Mouse (Mus musculus) liver, embryonic 14.5 days (tissue): ENCODE data around the gene Gpr31b. TPM values are rescaled to one million over a fixed set of nuclear protein-coding genes. Genes with fewer than 3 reads are reported as not detected.
"Not testable (repeated sequence)": the region's sequence is repeated elsewhere in the genome, so short reads cannot be mapped to it uniquely, and the experiment has no call there.

Experiments
- ATAC-seq: fragments of 200-750 bp; cut with Nextera tagmentation; 2 replicates; pipeline ENCODE4 v1.8.0; 2017; ENCODE audit warnings: moderate number of reproducible peaks, mild to moderate bottlenecking, moderate library complexity; ENCODE audit not compliant: insufficient read depth
- DNase-seq, 3 experiments: peaks; one replicate each; pipeline ENCODE4 v3.0.0-alpha.2; 2012 to 2013; ENCODE audit warnings: low read depth in 3 of 3, low spot score in 3 of 3
- H3K27ac ChIP-seq: fragments of 300-500 bp; sonication (generic); 2 replicates; pipeline ENCODE4 v1.5.1; 2014; ENCODE audit warnings: moderate library complexity, mild to moderate bottlenecking, control low read depth, inconsistent platforms
- H3K27me3 ChIP-seq: fragments of 300-500 bp; sonication (generic); 2 replicates; pipeline ENCODE4 v1.6.1; 2014; ENCODE audit warnings: mild to moderate bottlenecking, low read length, moderate library complexity; ENCODE audit not compliant: control insufficient read depth, insufficient read depth
- H3K36me3 ChIP-seq: fragments of 300-500 bp; sonication (generic); replicated peaks from 2 replicates; pipeline ENCODE4 v1.6.1; 2014; ENCODE audit warnings: low read depth; ENCODE audit not compliant: control insufficient read depth, insufficient read depth
- H3K4me1 ChIP-seq, 2 experiments: fragments of 200-500 bp in 1 of 2; fragments of 300-500 bp in 1 of 2; sonication (generic) in 1 of 2; replicated peaks; 2 replicates each; pipeline ENCODE4 v1.6.1; 2012 to 2014; ENCODE audit warnings: antibody characterized with exemption in 1 of 2, inconsistent platforms in 1 of 2, low read length in 1 of 2; ENCODE audit not compliant: control insufficient read depth in 2 of 2, insufficient read depth in 2 of 2
- H3K4me2 ChIP-seq: fragments of 300-500 bp; sonication (generic); 2 replicates; pipeline ENCODE4 v1.6.1; 2014; ENCODE audit warnings: low read depth, mild to moderate bottlenecking, control low read depth, moderate library complexity
- H3K4me3 ChIP-seq, 2 experiments: fragments of 200-500 bp in 1 of 2; fragments of 300-500 bp in 1 of 2; sonication (generic) in 1 of 2; 2 replicates each; pipeline ENCODE4 v1.5.1; 2012 to 2014; ENCODE audit warnings: low read depth in 2 of 2, low read length in 2 of 2, mild to moderate bottlenecking in 2 of 2, control low read depth in 1 of 2, inconsistent platforms in 1 of 2, moderate library complexity in 1 of 2; ENCODE audit not compliant: insufficient read depth in 1 of 2
- H3K9ac ChIP-seq: fragments of 300-500 bp; sonication (generic); replicated peaks from 2 replicates; pipeline ENCODE4 v1.6.1; 2014; ENCODE audit warnings: mild to moderate bottlenecking, control low read depth, moderate library complexity
- H3K9me3 ChIP-seq: fragments of 300-500 bp; sonication (generic); 2 replicates; pipeline ENCODE4 v1.6.1; 2016; ENCODE audit warnings: low read length, mixed read lengths; ENCODE audit not compliant: control insufficient read depth
- CTCF ChIP-seq: IDR thresholded peaks from 2 replicates; pipeline ENCODE4 v1.5.1; 2016; ENCODE audit warnings: antibody characterized with exemption, low read depth, control low read depth
- EP300 ChIP-seq: IDR thresholded peaks from 2 replicates; pipeline ENCODE4 v1.6.1; 2016; ENCODE audit warnings: antibody characterized with exemption, low read depth
- WGBS: fragments of 180-500 bp; shearing (Covaris S2); extraction: QIAGEN DNeasy Blood & Tissue Kit; methylation state at CpG from one replicate; pipeline ENCODE4 v1.1.7; 2014; ENCODE audit not compliant: insufficient replicate concordance; 5-methylcytosine and 5-hydroxymethylcytosine counted together
- polyA plus RNA-seq, 2 experiments: library from polyadenylated mRNA; depleted of rRNA in 1 of 2; stranded (reverse) in 1 of 2; unstranded in 1 of 2; fragments of >200 nt; fragmentation: Nextera tagmentation in 1 of 2; extraction: Ambion mirVana in 1 of 2; gene quantifications; 2 replicates each; pipeline versions ENCODE4 v1.2.1 to v1.2.3; 2012 to 2014

Gene Gpr31b
- polyA plus RNA-seq, 2 experiments = 0.11 TPM; not detected in 1

DNA sequence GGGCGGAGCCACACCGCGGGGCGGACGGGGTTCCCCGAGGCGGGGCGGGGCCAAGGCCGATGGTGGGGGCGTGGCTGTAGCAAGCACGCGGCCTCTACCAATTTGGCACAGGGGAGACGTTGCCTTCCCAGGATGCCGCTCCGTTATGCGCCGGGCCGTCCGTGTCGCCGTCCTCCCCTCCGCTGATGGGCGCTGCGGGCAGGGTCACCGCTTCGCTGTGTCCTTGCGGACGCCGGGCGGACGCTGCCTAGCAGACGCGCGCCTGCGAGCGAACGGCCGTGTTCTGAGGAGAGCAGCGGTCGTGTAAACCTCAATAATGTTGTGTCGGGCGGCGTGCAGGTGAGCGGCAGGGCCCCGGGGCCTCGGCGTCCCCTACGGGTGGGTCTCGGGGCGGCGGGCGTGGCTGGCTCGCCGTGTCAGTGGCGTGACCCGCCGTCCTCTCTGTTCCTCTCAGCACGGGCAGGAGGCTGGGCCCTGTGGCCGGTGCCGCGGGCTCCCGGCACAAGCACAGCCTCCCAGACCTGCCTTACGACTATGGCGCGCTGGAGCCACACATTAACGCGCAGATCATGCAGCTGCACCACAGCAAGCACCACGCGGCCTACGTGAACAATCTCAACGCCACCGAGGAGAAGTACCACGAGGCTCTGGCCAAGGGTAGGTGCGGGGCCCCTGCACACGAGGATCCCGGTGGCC lies 44.2 kb downstream of the Gpr31b start:
- no peaks in the 10 kb centered on the region for H3K9me3 ChIP-seq
- peak overlapping the region; percentile 80 for H3K27ac ChIP-seq
- peak overlapping the region; percentile 68 to 85 for H3K4me3 ChIP-seq
- DNase-seq = peak; percentile 89 to 93 (median 91)
- WGBS = under 1% methylated on average over 72 of the region's 76 CpGs
- peak overlapping the region; percentile 81 for H3K9ac ChIP-seq
- TF ChIP-seq EP300 (no peak), CTCF (peak; percentile 15)
- H3K36me3 ChIP-seq = peaks cover 18% of the 10 kb centered on the region
- H3K4me2 ChIP-seq = peak overlapping the region; percentile 79
- peaks cover 10 to 16% of the 10 kb centered on the region in 2 experiments for H3K4me1 ChIP-seq
- no peaks in the 10 kb centered on the region for H3K27me3 ChIP-seq
- ATAC-seq = peak; percentile 98

DNA sequence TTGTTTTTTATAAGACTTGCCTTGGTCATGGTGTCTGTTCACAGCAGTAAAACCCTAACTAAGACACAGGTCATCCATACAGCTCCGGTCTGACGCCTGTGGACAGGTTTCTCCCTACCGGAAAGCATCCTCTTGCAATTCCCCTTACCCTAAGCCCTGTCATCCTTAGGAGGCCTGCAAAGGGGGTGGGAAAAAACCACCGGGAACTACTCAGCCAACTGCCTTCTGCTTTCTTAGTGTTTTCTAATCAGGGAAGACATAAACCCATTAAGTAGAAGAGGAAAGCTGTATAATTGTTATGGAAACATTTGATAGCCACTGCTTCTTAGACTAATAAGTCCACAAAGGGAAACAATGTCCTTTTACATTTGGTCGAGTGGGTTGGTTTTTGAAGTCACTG lies 45.1 kb downstream of the Gpr31b start:
- Histone ChIP-seq H3K9me3 (no peaks in the 10 kb centered on the region), H3K4me1 (peaks cover 10 to 16% of the 10 kb centered on the region in 2 experiments), H3K4me3 (peak overlapping the region in 1 of 2 experiments; percentile 85; a peak in 1 of 4 replicates), H3K27me3 (no peaks in the 10 kb centered on the region), H3K9ac (no peak overlapping the region; the same call in 1 of the 2 replicates), H3K4me2 (peak overlapping the region; percentile 79), H3K27ac (no peak overlapping the region), H3K36me3 (peaks cover 11% of the 10 kb centered on the region)
- no peak for TF ChIP-seq CTCF
- TF ChIP-seq EP300 = no peak
- WGBS = 57% methylated on average over 5 of the region's 5 CpGs
- ATAC-seq (no peak), DNase-seq (no peak)

DNA sequence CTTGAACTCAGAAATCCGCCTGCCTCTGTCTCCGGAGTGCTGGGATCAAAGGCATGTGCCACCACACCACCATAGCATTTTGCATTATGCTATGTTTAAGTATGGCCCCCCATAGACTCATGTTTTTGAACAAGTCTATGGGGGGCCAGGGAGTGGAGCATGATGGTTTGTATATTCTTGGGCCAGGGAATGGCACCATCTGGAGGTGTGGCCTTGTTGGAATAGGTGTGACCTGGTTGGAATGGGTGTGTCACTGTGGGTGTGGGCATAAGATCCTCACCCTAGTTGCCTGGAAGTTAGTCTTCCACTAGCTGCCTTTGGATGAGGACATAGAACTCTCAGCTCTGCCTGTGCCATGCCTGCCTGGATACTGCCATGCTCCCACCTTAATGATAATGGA lies 45.5 kb downstream of the Gpr31b start, which contains the start of gene Sod2:
Gene Sod2, plus strand, starts transcription at position 301 of the 400 bp plus-strand sequence.
- not testable (repeated sequence) for H3K9me3 ChIP-seq, H3K27ac ChIP-seq, ATAC-seq, H3K36me3 ChIP-seq, DNase-seq, H3K27me3 ChIP-seq
- WGBS = 98% methylated on average over 2 of the region's 2 CpGs
- Histone ChIP-seq H3K9ac (peak within 1 kb of the TSS; percentile 51), H3K4me3 (peak within 1 kb of the TSS; percentile 31 to 85; a peak in 3 of 4 replicates), H3K4me1 (peaks cover 10 to 16% of the 10 kb centered on the region in 2 experiments), H3K4me2 (peak within 1 kb of the TSS; percentile 79)

DNA sequence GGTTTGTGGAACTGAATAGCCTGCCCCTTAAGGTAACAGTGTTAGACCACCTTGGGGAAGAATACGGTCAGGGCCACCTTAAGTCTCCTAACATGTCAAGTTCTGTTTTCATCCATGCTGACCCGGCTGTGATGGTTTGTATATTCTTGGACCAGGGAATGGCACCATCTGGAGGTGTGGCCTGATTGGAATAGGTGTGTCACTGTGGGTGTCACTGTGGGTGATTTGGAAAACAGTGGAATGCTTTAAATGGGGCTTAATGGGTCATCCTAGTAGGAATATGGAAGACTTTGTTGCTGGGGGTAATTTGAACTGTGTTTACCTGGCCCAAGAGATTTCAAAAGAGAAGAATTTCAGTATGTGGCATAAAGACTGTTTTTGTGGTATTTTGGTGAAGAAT lies 47.7 kb downstream of the Gpr31b start:
- not testable (repeated sequence) for H3K27me3 ChIP-seq, ATAC-seq, H3K36me3 ChIP-seq, H3K9ac ChIP-seq, H3K4me2 ChIP-seq, DNase-seq, H3K4me3 ChIP-seq, H3K27ac ChIP-seq, H3K9me3 ChIP-seq
- 65% methylated on average over 2 of the region's 2 CpGs for WGBS
- H3K4me1 ChIP-seq = peaks cover 10 to 16% of the 10 kb centered on the region in 2 experiments

DNA sequence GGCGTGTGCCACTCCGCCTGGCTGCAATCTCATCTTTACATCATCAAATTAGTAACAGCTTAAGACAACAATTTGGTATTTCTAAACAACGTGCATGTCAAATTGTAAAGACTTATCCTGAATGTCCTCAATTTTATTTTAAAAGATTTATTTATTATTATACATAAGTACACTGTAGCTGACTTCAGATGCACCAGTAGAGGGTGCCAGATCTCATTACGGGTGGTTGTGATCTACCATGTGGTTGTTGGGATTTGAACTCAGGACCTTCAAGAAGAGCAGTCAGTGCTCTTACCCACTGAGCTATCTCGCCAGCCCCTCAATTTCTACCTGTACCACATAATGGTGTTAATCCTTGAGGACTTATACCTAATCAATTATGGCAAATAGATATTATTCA lies 49.9 kb downstream of the Gpr31b start:
- not testable (repeated sequence) for H3K27ac ChIP-seq, H3K9me3 ChIP-seq, H3K9ac ChIP-seq, H3K36me3 ChIP-seq, DNase-seq, H3K4me2 ChIP-seq, ATAC-seq, H3K4me1 ChIP-seq, H3K27me3 ChIP-seq, H3K4me3 ChIP-seq
- 0 out of 2 replicates have a peak, but pooled peaks have one; percentile 19 for TF ChIP-seq CTCF
- 74% methylated on average over 5 of the region's 5 CpGs for WGBS

Other genes starting within 250 kb of the Gpr31b start
- 0.08 and 0.16 TPM in 2 replicates for gene Mas1, start 184.2 kb downstream of the Gpr31b start, polyA plus RNA-seq (2012; rRNA removed)
- gene Mas1, start 184.2 kb downstream of the Gpr31b start, polyA plus RNA-seq (2014; fragmentation: Nextera tagmentation; extraction: Ambion mirVana) = not detected in 2 replicates
- gene Mrgprh, start 176.3 kb downstream of the Gpr31b start, polyA plus RNA-seq (2012; rRNA removed) = not detected in 2 replicates
- not detected in 2 replicates for gene Mrgprh, start 176.3 kb downstream of the Gpr31b start, polyA plus RNA-seq (2014; fragmentation: Nextera tagmentation; extraction: Ambion mirVana)
- 0.38 and 0.44 TPM in 2 replicates for gene Pnldc1, start 142.1 kb downstream of the Gpr31b start, polyA plus RNA-seq (2012; rRNA removed)
- 0.15 and 0.50 TPM in 2 replicates for gene Pnldc1, start 142.1 kb downstream of the Gpr31b start, polyA plus RNA-seq (2014; fragmentation: Nextera tagmentation; extraction: Ambion mirVana)
- gene Tcp1, start 136.6 kb downstream of the Gpr31b start, polyA plus RNA-seq (2012; rRNA removed) = 68.1 and 110 TPM in 2 replicates
- 249 and 251 TPM in 2 replicates for gene Tcp1, start 136.6 kb downstream of the Gpr31b start, polyA plus RNA-seq (2014; fragmentation: Nextera tagmentation; extraction: Ambion mirVana)
- gene Mrpl18, start 136.0 kb downstream of the Gpr31b start, polyA plus RNA-seq (2012; rRNA removed) = 45.5 and 55.4 TPM in 2 replicates
- 107 and 111 TPM in 2 replicates for gene Mrpl18, start 136.0 kb downstream of the Gpr31b start, polyA plus RNA-seq (2014; fragmentation: Nextera tagmentation; extraction: Ambion mirVana)
- 2.8 and 3.9 TPM in 2 replicates for gene Acat3, start 111.7 kb downstream of the Gpr31b start, polyA plus RNA-seq (2012; rRNA removed)
- 3.9 and 4.4 TPM in 2 replicates for gene Acat3, start 111.7 kb downstream of the Gpr31b start, polyA plus RNA-seq (2014; fragmentation: Nextera tagmentation; extraction: Ambion mirVana)
- 29.2 and 36.3 TPM in 2 replicates for gene Acat2, start 91.5 kb downstream of the Gpr31b start, polyA plus RNA-seq (2012; rRNA removed)
- 55.4 and 59.3 TPM in 2 replicates for gene Acat2, start 91.5 kb downstream of the Gpr31b start, polyA plus RNA-seq (2014; fragmentation: Nextera tagmentation; extraction: Ambion mirVana)
- gene Wtap, start 58.1 kb downstream of the Gpr31b start, polyA plus RNA-seq (2012; rRNA removed) = 13.3 and 24.5 TPM in 2 replicates
- 51.9 and 54.6 TPM in 2 replicates for gene Wtap, start 58.1 kb downstream of the Gpr31b start, polyA plus RNA-seq (2014; fragmentation: Nextera tagmentation; extraction: Ambion mirVana)
- 40.4 and 105 TPM in 2 replicates for gene Sod2, start 45.5 kb downstream of the Gpr31b start, polyA plus RNA-seq (2012; rRNA removed)
- 135 and 136 TPM in 2 replicates for gene Sod2, start 45.5 kb downstream of the Gpr31b start, polyA plus RNA-seq (2014; fragmentation: Nextera tagmentation; extraction: Ambion mirVana)
- gene Tcp10b, start 8.8 kb upstream of the Gpr31b start, polyA plus RNA-seq (2012; rRNA removed) = 0.10 TPM in 1 of 2 replicates, not detected in the other
- not detected in 2 replicates for gene Tcp10b, start 8.8 kb upstream of the Gpr31b start, polyA plus RNA-seq (2014; fragmentation: Nextera tagmentation; extraction: Ambion mirVana)
- not detected in 2 replicates for gene Unc93a, start 79.5 kb upstream of the Gpr31b start, polyA plus RNA-seq (2012; rRNA removed)
- not detected in 2 replicates for gene Unc93a, start 79.5 kb upstream of the Gpr31b start, polyA plus RNA-seq (2014; fragmentation: Nextera tagmentation; extraction: Ambion mirVana)
- not detected in 2 replicates for gene Smok2a, start 168.9 kb upstream of the Gpr31b start, polyA plus RNA-seq (2012; rRNA removed)
- gene Smok2a, start 168.9 kb upstream of the Gpr31b start, polyA plus RNA-seq (2014; fragmentation: Nextera tagmentation; extraction: Ambion mirVana) = not detected in 2 replicates
- not detected in 2 replicates for gene Smok2b, start 178.0 kb upstream of the Gpr31b start, polyA plus RNA-seq (2012; rRNA removed)
- not detected in 2 replicates for gene Smok2b, start 178.0 kb upstream of the Gpr31b start, polyA plus RNA-seq (2014; fragmentation: Nextera tagmentation; extraction: Ambion mirVana)